Mouse (Mus musculus) kidney, postnatal 0 days (tissue): ENCODE measurements around the gene Rab29. TPM values are rescaled to one million over a fixed set of nuclear protein-coding genes. Genes with fewer than 3 reads are reported as not detected.
A peak's percentile ranks its signal among the peaks of the same experiment; 100 is the strongest.

Experiments used
- ATAC-seq: fragments of 200-750 bp; cut with Nextera tagmentation; replicated peaks from 2 replicates; pipeline ENCODE4 v1.8.0; 2017; ENCODE audit warnings: low read depth, moderate number of reproducible peaks, moderate TSS enrichment, moderate library complexity; ENCODE audit not compliant: low FRiP score
- DNase-seq: peaks from one replicate; pipeline ENCODE4 v3.0.0-alpha.2; 2016; ENCODE audit warnings: low spot score
- H3K27ac ChIP-seq: fragments of 300-500 bp; sonication (generic); 2 replicates; pipeline ENCODE4 v1.5.1; 2014; ENCODE audit warnings: mild to moderate bottlenecking
- H3K27me3 ChIP-seq: fragments of 300-500 bp; sonication (generic); 2 replicates; pipeline ENCODE4 v1.6.1; 2014; ENCODE audit warnings: low read length, mixed read lengths; ENCODE audit not compliant: insufficient read depth
- H3K36me3 ChIP-seq: fragments of 300-500 bp; sonication (generic); 2 replicates; pipeline ENCODE4 v1.6.1; 2014; ENCODE audit warnings: low read length, mixed read lengths; ENCODE audit not compliant: insufficient read depth
- H3K4me1 ChIP-seq: fragments of 300-500 bp; sonication (generic); replicated peaks from 2 replicates; pipeline ENCODE4 v1.6.1; 2014; ENCODE audit warnings: antibody characterized with exemption, low read length, mixed read lengths; ENCODE audit not compliant: insufficient read depth
- H3K4me2 ChIP-seq: fragments of 300-500 bp; sonication (generic); 2 replicates; pipeline ENCODE4 v1.6.1; 2014; ENCODE audit warnings: mild to moderate bottlenecking, low read length, moderate library complexity, mixed read lengths
- H3K4me3 ChIP-seq: fragments of 300-500 bp; sonication (generic); replicated peaks from 2 replicates; pipeline ENCODE4 v1.5.1; 2014; ENCODE audit warnings: low read depth, low read length
- H3K9ac ChIP-seq: fragments of 300-500 bp; sonication (generic); 2 replicates; pipeline ENCODE4 v1.6.1; 2014; ENCODE audit warnings: low read depth, low read length
- H3K9me3 ChIP-seq: fragments of 300-500 bp; sonication (generic); replicated peaks from 2 replicates; pipeline ENCODE4 v1.6.1; 2016; ENCODE audit warnings: low read length, inconsistent platforms, mixed read lengths
- CTCF ChIP-seq: IDR thresholded peaks from 2 replicates; pipeline ENCODE4 v1.5.1; 2016; ENCODE audit warnings: antibody characterized with exemption, low read depth, mild to moderate bottlenecking, moderate library complexity
- WGBS: fragments of 180-500 bp; shearing (Covaris S2); extraction: QIAGEN DNeasy Blood & Tissue Kit; methylation state at CpG from one replicate; pipeline ENCODE4 v1.1.7; 2014; 5-methylcytosine and 5-hydroxymethylcytosine counted together
- polyA plus RNA-seq: library from polyadenylated mRNA; unstranded; fragments of >200 nt; fragmentation: Nextera tagmentation; extraction: Ambion mirVana; gene quantifications from 2 replicates; pipeline ENCODE4 v1.2.1, GENCODE M21; 2015

Gene Rab29
- polyA plus RNA-seq, 1 experiment from 2014 or later, result 23.4 TPM

DNA sequence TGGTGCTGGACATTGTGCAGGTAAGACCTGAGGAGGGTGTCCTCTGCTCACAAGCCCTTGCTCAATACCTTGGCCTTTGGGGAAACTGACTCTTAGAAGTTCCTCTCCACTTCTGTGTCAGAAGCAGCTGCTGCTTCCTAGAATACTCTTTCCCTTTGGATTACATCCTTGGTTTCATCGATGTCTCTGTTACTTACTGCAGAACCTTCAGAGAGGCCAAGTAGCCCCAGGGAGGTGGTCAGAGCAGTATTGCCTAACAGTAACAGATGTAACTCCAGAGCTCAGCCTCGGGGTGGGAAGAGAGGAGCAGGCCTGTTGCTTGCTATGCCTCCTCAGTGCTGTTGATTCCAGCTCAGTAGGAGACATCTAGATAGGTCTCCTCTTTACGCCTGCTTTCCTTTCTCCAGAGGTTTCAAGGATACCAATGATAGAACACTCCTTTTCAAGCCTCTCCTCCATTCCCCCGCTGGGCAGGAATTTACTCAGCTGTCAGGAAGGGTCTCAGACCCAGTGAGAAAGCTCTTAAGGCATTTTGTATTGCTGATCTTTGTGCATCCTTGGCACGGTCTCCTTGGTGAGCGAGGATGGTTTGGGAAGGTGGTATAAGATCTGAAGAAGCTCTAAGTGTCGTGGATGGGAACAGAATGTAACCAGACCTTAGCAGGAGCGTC lies 35.9 kb upstream of the Rab29 start:
- Histone ChIP-seq H3K4me3 (no peak overlapping the region), H3K9me3 (no peaks in the 10 kb centered on the region), H3K4me1 (peaks cover 12% of the 10 kb centered on the region; the same call in 1 of the 2 replicates), H3K4me2 (no peak overlapping the region), H3K9ac (no peak overlapping the region), H3K36me3 (no peaks in the 10 kb centered on the region), H3K27me3 (no peaks in the 10 kb centered on the region), H3K27ac (no peak overlapping the region)
- WGBS, result 81% methylated on average over 8 of the region's 8 CpGs
- no peak for DNase-seq
- TF ChIP-seq CTCF, result no peak
- no peak for ATAC-seq

DNA sequence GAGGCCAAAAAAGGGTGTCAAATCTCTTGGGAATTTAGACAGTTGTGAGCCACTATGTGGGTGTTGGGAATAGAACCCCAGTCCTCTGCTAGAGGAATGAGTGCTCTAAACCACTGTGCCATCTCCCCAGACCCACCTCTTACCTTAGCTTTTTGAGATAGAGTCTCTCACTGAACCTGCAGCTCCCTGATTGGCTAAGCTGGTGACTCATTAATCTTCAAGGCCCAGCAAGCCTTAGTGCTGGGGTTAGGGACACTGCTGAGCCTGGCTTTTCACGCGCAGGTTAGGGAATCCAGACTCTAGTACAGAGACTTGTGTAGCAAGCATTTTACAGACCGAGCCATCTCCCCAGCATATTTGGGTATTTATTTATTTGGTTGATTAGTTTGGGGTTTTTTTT lies 30.0 kb upstream of the Rab29 start:
- Histone ChIP-seq H3K27me3 (no peaks in the 10 kb centered on the region), H3K36me3 (peaks cover 12% of the 10 kb centered on the region), H3K9ac (no peak overlapping the region), H3K4me2 (no peak overlapping the region), H3K4me3 (no peak overlapping the region), H3K9me3 (no peaks in the 10 kb centered on the region), H3K27ac (no peak overlapping the region), H3K4me1 (no peaks in the 10 kb centered on the region)
- DNase-seq, result no peak
- 77% methylated on average over 3 of the region's 3 CpGs for WGBS
- ATAC-seq, result no peak
- TF ChIP-seq CTCF, result no peak

DNA sequence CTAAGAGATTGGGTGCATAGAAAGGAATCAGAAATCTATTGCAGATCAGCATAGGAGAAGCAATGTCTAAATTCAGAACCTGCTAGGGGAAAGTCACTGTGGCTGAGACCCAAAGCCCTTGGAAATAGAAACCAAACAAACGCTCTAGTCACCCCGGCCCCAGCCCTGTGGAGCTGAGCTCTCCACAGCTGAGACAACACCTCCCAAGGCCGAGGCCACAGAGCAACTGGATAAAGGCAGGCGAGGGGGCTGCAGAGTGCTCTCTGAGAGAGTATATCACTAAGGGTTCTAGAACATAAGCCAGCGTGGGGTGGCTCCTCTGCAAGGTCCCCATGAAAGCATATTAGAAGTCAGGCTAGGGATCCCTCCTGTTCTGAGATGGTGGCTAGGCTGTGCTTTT lies 28.5 kb upstream of the Rab29 start:
- H3K4me3 ChIP-seq, result no peak overlapping the region
- H3K4me1 ChIP-seq, result no peaks in the 10 kb centered on the region
- 57% methylated on average over 5 of the region's 5 CpGs for WGBS
- no peak for TF ChIP-seq CTCF
- no peak overlapping the region for H3K4me2 ChIP-seq
- ATAC-seq (no peak), DNase-seq (peak; percentile 4)
- H3K27ac ChIP-seq, result no peak overlapping the region
- peaks cover 14% of the 10 kb centered on the region for H3K36me3 ChIP-seq
- H3K9me3 ChIP-seq, result no peaks in the 10 kb centered on the region
- H3K27me3 ChIP-seq, result no peaks in the 10 kb centered on the region
- no peak overlapping the region for H3K9ac ChIP-seq

DNA sequence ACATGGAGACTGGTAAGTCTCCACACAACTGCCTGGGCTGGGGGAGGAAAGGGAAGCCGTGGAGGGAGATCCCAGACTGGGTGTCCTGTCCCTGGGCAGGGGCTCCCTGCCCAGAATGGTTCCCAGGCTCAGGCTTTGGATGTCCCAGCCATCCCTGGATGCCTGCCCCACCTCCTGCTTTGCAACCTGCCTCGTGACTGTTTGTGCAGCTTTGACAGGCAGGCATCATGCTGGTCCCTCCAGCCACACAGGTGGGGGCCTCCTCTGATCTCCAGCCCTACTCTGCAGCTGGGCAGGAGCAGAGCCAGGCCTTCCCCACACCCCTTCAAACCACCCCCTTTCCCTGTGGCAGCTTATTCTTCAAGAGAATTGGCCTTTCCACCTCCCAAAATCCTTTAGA lies 27.7 kb upstream of the Rab29 start:
- no peak overlapping the region for H3K4me2 ChIP-seq
- DNase-seq (no peak), ATAC-seq (no peak)
- H3K9ac ChIP-seq, result no peak overlapping the region
- H3K27me3 ChIP-seq, result no peaks in the 10 kb centered on the region
- H3K9me3 ChIP-seq, result no peaks in the 10 kb centered on the region
- 43% methylated on average over 1 of the region's 2 CpGs for WGBS
- H3K4me1 ChIP-seq, result no peaks in the 10 kb centered on the region
- H3K36me3 ChIP-seq, result peaks cover 22% of the 10 kb centered on the region
- H3K27ac ChIP-seq, result no peak overlapping the region
- TF ChIP-seq CTCF, result no peak
- H3K4me3 ChIP-seq, result no peak overlapping the region

DNA sequence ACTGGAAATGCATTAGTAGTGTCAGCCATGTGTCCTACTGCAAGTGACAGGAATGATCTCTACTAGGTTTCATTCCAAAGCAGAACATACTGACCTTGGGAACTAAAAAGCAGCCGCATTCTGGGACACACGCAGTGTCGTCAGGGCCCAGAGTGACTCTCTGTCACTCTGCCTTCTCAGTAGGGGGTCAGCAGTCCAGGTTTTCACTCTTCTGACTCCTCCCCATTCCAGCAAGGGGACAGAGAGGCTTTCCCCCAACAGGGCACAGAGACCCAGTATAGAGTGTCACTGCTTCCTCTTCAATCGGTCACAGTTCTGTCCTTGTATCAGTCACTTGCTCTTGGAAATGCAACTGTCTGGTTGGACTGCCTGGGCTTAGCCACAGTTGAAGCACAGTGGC lies 24.8 kb upstream of the Rab29 start:
- H3K9ac ChIP-seq, result no peak overlapping the region
- H3K27ac ChIP-seq, result no peak overlapping the region
- H3K36me3 ChIP-seq, result peaks cover 30% of the 10 kb centered on the region
- no peaks in the 10 kb centered on the region for H3K9me3 ChIP-seq
- no peak overlapping the region for H3K4me3 ChIP-seq
- no peak for ATAC-seq
- DNase-seq, result no peak
- no peak overlapping the region for H3K4me2 ChIP-seq
- no peak for TF ChIP-seq CTCF
- no peaks in the 10 kb centered on the region for H3K27me3 ChIP-seq
- H3K4me1 ChIP-seq, result no peaks in the 10 kb centered on the region
- 84% methylated on average over 4 of the region's 4 CpGs for WGBS

DNA sequence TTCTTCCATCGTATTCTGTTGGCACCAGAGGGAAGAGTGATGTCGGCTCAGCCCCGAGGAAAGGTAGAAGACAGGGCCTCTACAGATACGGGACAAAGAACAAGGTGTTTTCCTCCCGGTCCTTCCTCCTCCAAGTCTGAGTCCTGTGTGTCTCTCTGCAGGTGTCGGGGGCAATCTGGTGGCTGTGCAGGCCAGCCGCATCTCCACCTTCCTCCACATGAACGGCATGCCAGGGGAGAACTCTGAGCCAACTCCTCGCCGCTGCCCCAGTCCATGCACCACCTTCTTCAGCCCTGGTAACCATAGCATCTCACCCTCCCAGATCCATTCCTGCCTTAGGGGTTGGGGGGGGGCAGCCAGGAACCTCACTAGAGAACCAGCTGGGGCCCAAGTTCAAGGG lies 23.3 kb upstream of the Rab29 start:
- Histone ChIP-seq H3K4me2 (no peak overlapping the region), H3K9ac (no peak overlapping the region), H3K36me3 (peaks cover 31% of the 10 kb centered on the region), H3K4me3 (no peak overlapping the region), H3K4me1 (no peaks in the 10 kb centered on the region), H3K9me3 (no peaks in the 10 kb centered on the region), H3K27me3 (no peaks in the 10 kb centered on the region), H3K27ac (no peak overlapping the region)
- ATAC-seq (no peak), DNase-seq (no peak)
- no peak for TF ChIP-seq CTCF
- 95% methylated on average over 10 of the region's 10 CpGs for WGBS

DNA sequence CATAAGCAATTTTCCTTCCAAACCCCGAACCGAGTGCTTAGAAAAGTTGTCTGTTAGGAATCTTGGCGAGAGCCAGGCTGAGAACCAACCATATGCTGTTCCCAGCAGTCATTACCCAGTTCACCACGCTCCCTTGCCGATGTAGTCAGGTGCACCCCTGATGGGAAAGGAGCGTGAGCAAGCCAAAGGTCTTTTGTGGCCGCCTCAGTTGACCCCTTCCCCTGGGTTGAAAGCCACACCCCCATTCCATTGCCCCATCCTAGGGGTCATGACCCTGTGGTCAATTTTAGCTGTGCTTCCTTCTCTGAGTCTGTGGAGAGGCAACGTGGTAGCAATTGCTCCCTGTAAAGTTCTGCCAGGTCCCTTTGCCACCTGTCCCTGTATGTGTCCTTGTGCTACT lies 22.1 kb upstream of the Rab29 start:
- H3K9ac ChIP-seq, result no peak overlapping the region

More for the DNA sequence above, 22.1 kb upstream of the Rab29 start:
- Histone ChIP-seq H3K36me3 (peaks cover 31% of the 10 kb centered on the region), H3K9me3 (no peaks in the 10 kb centered on the region), H3K4me3 (no peak overlapping the region), H3K27me3 (no peaks in the 10 kb centered on the region), H3K4me2 (no peak overlapping the region), H3K4me1 (no peaks in the 10 kb centered on the region), H3K27ac (no peak overlapping the region)
- ATAC-seq (no peak), DNase-seq (no peak)
- 80% methylated on average over 8 of the region's 8 CpGs for WGBS
- no peak for TF ChIP-seq CTCF
